Mouse (Mus musculus): ENCODE measurements around the gene Gmeb1.

GRCm38 (mm10) chr4:132305276-132305675 lies 43.9 kb upstream of the Gmeb1 start:
- no peak for TF ChIP-seq CTCF (IDR thresholded peaks at IDR 0.05)
- TF ChIP-seq EP300 (IDR thresholded peaks at IDR 0.05): no peak
